Mouse (Mus musculus) bone marrow macrophage, adult 2 months (primary cell): ENCODE results near the gene Ewsr1.

Source experiments
- CTCF ChIP-seq: IDR thresholded peaks from 2 replicates; pipeline ENCODE4 v1.5.1; 2012; ENCODE audit warnings: low read depth, mild to moderate bottlenecking, low read length, moderate library complexity
- POLR2A ChIP-seq: IDR thresholded peaks from 2 replicates; pipeline ENCODE4 v1.6.1; 2012; ENCODE audit warnings: mild to moderate bottlenecking, low read depth, low read length, borderline replicate concordance

DNA sequence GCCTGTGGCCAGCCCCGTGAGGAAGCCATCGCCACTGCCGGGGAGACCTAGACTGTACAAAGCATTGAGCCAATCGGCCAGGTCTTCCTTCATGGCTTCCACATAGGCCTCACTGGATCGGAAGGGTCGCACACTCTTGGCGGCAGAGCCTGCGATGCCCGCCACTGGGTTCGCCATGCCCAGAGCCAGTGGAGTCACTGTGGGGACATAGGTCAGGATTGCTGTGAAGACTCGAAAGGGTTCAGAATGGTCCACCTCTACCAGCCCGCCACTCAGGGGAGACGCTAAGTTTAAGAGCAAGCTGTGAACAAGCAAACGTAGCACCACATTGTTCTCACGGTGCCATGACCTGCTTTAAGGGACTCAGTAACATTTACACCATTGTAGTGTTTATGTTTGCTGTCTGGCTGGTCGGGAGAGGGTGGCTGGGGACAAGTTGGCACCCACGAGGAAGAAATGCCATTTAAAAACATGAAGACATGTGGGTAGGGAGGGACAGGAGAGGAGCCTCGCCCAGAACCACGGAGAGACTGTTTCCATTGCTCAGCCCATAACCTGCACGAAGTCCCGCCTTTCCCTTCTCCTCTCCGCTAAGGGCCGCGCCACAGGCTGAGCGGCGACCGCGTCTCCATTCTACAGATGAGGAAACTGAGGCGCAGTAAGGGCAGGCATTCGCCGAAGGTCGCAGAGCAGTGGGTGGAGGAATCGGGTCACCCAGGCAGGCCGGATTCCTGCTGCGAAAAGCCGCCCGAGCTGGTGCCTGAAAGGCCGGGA lies 34.6 kb downstream of the Ewsr1 start:
- TF ChIP-seq POLR2A = no peak
- TF ChIP-seq CTCF = no peak
